Mouse (Mus musculus): ENCODE data around the gene Best2.

The Best2 gene

DNA sequence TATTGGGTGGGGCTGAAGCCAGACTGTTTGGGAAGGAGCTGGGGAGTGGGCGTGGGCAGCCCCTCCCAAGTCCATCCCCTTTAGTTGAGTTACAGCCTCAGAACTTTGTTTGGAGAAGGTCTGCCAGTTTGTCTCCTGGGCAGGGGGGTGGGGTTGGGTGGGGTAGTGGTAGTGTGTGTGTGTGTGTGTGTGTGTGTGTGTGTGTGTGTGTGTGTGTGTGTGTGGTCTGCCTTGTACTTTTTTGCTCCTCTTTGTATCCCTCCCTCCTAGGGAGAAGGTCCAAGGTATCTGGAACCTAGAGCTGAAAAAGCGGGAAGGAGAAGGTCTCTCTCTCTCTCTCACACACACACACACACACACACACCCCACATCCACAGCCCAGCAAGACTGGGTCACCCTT lies at the start of gene Best2:
Best2 (minus strand) TSS at position 101 of the 400 bp plus-strand sequence.
- no peak for DNase-seq (ENCODE audit: low read depth, low spot score)

DNA sequence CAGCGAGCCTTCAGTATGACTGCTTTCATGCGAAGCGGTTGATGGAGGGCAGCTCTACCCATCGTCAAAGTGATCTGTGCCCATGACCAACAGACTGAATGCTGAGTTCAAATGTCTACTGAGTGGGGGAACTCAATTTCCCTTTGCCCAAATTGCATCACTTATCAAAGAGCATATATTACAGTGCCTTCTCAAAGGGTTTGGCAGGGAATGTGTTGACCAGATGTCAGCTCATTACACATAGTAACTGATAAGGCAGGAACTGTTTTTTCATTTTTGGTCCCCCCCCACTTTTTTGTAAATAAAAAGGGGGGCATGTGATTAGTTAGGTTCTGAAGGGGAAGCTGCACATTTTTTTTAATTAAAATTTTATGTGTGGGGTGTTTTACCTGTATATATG lies 48.3 kb upstream of the Best2 start:
- DNase-seq (ENCODE audit: low read depth, low spot score), result no peak

DNA sequence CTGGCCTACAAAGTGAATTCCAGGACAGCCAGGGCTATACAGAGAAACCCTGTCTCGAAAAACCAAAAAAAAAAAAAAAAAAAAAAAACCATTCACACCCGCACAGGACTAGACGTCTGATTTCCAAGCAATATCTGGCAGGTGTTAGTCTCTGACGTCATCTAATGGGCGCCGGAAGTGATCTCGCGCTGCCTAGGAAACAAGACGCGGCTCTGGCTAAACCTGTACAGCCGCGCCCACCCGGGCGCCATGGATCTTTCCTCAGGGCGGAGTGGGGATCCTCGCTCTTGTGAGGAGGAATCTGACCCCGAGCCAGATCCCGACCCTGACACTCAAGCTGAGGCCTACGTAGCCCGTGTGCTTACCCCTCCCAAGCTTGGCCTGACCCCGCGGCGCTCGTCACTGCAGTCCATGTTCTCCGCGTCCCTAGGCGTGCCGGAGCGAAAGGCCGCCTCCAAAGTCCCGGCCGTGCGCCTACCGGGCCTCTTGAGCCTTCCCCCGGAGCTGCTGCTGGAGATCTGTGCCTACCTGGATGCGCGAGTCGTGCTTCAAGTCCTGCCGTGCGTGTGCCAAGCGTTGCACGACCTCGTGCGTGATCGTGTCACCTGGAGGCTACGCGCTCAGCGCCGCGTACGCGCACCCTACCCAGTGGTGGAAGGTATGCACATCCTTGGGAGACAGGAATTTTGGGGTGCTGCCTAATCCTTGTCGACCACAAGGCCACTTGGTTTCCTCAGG lies 45.7 kb upstream of the Best2 start, which contains the start of gene Fbxw9:
Fbxw9 (plus strand) TSS at position 177 of the 738 bp plus-strand sequence.
- peak; percentile 94 for DNase-seq (ENCODE audit: low read depth, low spot score)

DNA sequence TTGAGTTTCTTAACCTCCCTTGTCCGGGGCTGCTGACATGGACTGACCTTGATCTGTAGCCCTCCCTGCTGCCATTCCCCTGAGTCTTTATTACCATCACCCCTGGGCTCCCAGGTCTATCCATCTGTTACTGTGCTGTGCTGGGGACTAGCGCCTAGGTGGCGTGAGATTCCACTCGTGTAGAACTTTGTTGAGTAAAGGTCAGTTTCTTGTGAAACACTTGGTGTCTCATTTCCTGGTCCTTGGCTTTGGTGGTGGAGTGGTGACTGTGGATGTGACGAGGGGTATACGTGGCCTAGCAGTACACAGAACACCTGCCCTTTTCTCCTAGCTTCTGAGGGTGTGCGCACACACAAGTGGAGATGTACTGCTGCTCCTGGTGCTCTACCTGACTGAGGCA lies 43.0 kb upstream of the Best2 start:
- no peak for DNase-seq (ENCODE audit: low read depth, low spot score)

DNA sequence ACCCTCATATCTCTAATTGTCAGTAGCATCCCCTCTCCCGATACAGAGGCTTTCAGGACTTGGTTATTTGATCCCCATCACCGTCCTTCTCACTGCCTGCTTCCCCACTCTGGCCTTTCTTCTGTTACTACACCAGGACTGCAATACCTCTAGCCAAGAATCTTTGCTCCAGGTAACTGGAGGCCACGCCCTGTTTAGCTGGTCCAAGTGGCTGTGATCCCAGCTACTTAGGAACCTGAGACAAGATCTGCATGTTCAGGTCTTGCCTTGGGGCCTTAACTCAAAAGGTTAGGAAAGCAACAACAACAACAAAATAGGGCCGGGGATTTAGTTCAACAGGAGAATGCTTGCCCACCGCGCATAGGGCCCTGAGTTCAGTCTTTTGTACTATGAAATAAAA lies 29.3 kb upstream of the Best2 start:
- DNase-seq (ENCODE audit: low read depth, low spot score), result no peak

DNA sequence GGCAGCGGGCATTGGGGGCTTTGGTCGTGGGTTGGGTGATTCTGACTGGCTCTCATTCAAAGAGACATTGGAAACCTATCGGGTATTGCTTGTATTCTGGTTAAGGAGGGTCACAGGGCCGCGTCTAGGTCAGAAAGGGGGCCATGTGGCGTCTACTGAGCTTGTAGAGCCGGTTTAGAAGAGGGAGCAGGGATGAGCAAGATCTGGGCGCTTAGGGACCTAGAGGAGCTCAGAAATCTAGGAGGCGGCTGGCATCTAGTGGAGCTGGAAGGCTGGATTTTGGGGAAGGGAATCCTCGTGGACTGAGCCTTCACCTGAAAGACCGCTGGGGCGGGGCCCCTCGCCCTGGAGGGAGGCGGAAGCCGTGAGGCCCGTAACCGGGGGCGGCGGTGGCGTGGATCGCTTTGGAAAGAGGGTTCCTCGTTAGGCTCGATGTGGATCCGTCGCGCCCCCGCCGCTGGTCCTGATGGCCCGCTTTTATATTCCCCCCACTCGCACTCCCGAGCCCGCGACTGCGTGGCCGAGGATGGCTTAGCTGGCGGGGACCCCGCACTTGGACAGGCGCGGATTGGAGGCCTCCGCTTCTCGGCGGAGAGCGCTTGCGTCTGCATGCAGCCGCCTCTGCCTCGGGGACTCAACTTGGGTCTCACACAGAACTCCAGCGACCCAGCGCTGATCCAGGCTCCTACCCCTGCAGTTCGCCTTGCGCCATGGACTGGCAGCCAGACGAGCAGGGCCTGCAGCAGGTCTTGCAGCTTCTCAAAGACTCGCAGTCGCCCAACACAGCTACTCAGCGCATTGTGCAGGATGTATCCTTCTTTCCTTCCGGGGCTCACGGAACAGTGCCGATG lies 23.6 kb upstream of the Best2 start:
- DNase-seq (ENCODE audit: low read depth, low spot score), result peak; percentile 18

DNA sequence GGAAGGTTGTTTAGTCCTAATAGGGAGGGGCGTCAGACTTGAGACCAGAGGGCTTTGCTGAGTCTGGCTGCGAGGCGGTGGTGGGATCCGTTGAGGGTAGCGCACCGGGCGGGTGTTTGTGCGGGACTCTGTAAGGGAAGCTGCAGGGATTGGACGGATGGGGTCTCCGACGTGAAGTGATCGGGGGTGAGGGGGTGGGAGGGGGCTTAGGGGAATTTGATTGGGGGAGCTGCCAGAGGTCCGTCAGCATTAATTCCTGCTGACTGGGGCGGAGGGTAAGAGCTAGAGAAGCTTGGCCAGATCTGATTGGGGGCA lies 23.0 kb upstream of the Best2 start:
- peak; percentile 61 for DNase-seq (ENCODE audit: low read depth, low spot score)

DNA sequence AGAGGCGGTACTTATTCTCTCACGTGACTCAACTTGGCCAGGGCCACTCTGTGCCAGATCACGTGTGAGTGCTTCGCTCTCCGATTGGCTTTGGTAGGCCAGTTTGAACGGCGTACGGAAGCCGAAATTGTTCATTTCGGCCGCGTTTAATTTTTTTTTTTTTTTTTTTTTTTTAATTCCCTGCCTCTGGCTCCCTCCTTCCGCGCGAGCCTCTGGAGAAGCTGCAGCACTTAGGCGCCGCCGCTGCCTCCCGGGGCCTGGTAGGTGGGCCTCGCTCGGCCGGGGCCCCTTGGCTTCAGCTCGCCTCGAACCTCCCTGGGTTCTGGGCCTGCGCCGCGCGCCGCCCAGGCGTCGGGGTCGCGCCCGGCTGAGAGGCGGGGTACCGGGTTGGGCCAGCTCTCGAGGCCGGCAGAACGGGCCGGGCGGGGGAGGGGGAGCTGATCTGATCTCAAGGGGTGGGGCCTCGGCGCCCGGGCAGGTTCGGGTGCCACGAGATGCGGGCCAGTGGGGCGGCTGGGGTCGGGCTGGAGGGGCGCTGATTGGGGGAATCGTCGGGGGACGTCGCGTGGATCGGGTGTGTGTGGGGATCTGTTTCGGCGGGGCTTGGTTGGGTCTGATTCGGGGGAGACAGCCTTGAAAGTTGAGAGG lies 22.5 kb upstream of the Best2 start, which contains the start of gene Tnpo2:
Tnpo2 (plus strand) TSS at position 198 of the 648 bp plus-strand sequence.
- DNase-seq (ENCODE audit: low read depth, low spot score), result peak; percentile 97

DNA sequence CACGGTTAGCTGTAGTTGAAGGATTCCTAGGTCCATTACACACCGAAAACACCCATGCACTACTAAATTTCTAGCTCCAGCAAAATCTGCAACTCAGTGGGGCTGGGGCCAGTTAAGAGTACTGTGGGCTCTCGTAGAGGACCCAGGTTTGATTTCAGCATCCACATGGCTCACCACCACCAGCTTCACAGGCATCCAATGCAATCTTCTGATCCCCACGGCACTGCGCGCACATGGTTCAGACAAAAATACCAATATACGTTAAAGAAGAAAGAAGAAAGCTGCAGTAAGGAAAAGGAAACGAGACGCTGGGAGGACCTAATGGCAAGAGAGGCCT lies 22.0 kb upstream of the Best2 start:
- DNase-seq (ENCODE audit: low read depth, low spot score), result no peak

DNA sequence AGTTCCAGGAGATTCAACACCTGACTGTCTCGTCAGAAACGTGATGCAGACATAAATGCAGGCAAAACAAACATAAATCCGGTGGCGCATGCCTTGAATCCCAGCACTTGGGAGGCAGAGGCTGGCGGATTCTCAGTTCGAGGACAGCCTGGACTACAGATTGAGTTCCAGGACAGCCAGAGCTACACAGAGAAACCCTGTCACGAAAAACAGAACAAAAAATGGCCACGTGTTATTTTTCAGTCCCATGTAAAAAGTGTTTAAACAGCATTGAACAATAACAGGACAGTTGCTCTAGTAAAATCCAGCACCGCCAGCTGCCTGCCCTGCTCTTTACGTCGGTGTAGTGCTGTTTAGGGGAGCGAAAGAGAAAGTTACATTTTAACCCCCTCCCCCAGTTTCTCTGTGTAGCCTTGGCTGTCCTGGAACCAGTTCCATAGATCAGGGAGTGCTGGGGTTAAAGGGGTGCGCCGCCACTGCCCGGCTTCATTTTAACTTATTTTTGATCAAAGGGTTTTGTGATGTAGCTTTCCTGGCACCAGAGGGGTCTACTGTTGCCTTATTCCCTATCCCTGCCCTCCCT lies 21.5 kb upstream of the Best2 start:
- no peak for DNase-seq (ENCODE audit: low read depth, low spot score)

DNA sequence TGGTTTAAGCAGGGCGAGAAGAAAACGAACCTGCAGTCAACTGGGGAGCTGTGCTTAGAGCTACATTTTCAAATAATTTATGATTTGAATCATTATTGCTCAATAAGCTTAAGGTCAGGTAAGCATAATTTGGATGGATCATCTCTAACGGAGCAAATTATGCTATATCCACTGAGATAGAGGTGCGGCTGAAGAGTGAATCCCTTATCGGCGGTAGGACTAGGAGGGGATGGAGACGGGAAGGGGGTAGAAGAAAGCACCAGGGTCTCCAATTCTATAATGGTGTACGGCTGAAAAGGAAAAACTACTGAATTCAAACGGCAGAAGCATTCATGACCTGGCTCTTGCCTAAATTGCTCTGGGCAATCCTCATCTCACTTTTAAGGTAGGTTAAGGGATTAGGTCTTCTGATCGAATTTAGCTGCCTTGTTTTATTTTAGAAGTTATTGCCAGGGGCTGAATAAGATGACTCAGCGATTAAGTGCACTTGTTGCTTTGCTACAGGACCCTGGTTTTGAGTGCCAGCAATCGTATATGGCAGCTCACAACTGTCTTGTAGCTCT lies 20.9 kb upstream of the Best2 start:
- peak; percentile 26 for DNase-seq (ENCODE audit: low read depth, low spot score)

DNA sequence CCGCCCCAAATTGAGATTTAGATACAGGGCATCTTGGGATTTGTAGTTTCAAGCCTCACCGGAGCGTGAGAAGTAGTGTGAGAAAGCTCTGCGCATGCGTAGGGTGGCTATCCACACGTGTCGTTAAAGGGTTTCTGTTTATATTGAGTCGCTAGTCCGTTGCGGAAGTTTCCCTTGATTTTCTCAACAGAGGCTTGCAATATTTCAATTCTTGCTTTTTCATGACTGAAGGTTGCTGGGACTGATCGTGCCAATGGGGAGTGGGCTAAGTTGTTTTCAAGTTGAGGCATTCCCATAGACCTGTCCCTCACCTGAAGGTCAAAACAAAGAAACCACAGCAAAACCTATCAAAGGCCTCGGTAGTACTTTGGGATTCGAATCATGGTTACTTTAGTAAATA lies 20.4 kb upstream of the Best2 start:
- DNase-seq (ENCODE audit: low read depth, low spot score), result peak; percentile 84

DNA sequence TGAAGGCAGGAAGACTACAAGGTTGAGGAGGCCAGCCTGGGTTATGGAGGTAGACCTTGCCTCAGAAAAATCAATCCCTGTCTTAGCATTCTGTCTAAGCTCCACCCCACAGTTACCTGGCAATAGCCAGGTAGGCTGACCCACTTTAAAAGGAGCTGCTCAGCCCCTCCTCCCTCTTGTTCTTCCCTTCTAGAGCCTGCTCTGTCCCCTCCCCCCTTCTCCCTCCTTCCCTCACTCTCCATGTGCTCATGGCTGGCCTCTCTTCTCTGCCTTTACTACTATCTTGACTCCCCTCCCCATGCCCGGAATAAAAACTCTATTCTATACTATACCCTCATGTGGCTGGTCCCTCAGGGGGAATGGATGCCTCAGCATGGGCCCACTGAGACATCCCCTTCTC lies 19.5 kb upstream of the Best2 start:
- no peak for DNase-seq (ENCODE audit: low read depth, low spot score)

DNA sequence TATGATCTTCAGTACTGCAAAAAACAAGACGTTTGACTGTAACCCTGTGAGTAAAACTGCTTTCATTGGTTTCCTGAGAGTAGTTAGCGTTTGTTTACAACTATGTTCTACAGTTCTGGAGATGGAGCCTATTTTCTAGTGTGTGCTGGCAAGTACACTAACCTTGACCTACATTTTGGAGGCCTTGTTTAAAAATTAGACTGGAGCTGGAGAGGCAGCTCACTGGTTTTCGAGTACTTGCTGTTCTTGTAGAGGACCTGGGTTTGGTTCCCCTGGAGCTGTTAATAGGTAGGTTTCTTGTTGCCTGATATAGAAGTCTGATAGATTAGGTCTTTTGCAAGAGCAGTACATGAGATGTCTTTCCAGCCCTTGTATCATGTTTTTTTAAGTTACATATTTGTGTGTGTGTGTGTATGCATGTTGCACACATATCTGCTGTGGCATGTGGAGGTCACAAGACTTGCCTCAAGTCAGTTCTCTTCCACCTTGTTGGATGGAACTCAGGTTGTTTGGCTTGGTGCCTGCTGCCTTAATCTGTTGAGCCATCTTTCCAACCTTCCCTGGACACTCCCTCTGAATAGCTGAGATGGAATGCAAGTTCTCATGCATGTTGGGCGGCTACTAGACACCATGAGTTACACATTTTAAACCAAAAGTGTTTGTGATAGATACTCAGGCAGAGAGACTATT lies 18.4 kb upstream of the Best2 start:
- no peak for DNase-seq (ENCODE audit: low read depth, low spot score)

DNA sequence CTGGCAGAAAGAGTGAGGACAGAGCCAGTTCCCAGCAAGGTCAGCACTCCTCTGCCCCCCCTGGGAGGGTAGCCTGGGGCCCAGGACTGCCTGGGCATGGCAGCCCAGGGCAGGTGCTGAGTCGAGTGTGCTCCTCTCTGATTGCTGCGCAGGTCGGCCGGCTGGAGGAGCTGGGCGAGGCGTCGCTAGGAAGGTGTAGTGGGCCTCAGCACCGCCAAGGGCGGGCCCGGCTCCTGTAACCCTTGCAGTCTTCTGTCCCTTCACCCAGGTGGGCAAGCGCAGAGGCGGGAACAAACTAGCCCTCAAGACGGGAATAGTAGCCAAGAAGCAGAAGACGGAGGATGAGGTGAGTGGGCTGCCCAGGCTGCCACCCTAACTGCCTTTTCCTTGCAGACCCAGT lies 14.9 kb upstream of the Best2 start:
- no peak for DNase-seq (ENCODE audit: low read depth, low spot score)

DNA sequence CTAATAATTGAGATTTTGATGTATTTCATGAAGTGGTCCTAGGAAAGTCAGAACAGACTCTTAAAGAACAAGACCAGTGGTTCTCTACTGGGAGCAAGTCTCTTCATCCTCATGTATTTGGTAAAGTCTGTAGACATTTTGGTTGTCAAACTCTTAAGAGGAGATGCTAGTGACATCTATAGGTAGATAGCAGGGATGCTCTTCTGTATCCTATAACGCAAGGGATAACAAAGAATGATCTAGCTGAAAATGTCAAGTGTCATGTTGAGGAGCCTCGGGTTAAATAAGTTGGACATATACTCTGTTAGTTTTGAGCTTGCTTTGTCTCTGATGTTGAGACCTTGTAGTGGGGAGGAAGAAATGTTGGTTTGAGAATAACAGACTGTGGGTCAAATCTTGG lies 13.6 kb upstream of the Best2 start:
- DNase-seq (ENCODE audit: low read depth, low spot score), result no peak

DNA sequence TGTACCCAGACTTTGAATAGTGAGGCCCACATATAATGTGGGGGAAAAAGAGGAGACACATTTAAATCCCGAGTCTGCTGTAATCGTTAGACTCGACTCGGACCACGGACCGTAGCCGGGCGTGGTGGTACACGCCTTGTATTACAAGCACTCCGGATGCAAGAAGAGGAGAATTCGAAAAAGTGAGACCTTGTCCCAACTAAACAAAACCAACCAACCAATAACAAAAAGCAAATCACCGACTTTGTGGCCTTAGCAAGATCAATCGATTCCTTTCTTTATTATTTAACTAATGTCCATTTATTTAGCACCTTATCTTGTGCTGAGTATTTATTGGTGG lies 13.2 kb upstream of the Best2 start:
- peak; percentile 20 for DNase-seq (ENCODE audit: low read depth, low spot score)

DNA sequence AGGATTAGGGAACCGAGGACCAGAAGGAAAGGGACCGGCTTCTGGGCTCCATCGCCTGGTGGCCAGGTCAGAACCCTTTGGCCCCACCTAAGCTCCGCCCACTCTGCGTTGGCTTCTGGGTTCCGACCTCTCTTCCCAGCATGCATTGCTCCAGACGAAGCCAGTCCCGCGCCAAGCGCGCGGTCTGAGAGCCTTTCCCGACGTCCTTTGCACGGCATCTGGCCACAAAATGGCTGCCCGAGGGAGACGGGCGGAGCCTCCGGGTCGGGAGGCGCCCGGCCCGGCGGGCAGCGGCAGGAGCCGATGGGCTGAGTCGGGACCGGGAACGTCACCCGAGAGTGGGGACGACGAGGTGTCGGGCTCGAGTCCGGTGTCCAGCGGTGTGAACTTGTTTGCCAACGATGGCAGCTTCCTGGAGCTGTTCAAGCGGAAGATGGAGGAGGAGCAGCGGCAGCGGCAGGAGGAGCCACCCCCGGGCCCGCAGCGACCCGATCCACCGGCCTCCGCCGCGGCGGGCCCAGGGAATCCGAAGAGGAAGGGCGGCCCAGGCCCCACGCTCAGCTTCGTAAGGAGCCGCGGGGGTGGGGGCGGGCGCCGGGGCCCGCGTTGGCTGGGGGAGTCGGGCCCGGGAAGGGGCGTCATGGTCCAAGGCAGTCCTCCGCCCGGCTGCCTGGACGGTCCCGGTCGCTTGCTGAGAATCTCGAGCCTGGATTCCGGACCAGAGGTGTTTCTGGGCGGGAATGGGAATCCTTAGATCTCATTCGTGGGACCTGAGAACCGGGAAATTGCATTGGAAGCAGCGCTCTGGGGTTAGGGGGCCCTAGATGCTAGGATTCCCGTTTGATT lies 12.6 kb upstream of the Best2 start, which contains the start of gene Trir:
Trir (plus strand) TSS at position 154 of the 846 bp plus-strand sequence.
- DNase-seq (ENCODE audit: low read depth, low spot score), result peak; percentile 97

DNA sequence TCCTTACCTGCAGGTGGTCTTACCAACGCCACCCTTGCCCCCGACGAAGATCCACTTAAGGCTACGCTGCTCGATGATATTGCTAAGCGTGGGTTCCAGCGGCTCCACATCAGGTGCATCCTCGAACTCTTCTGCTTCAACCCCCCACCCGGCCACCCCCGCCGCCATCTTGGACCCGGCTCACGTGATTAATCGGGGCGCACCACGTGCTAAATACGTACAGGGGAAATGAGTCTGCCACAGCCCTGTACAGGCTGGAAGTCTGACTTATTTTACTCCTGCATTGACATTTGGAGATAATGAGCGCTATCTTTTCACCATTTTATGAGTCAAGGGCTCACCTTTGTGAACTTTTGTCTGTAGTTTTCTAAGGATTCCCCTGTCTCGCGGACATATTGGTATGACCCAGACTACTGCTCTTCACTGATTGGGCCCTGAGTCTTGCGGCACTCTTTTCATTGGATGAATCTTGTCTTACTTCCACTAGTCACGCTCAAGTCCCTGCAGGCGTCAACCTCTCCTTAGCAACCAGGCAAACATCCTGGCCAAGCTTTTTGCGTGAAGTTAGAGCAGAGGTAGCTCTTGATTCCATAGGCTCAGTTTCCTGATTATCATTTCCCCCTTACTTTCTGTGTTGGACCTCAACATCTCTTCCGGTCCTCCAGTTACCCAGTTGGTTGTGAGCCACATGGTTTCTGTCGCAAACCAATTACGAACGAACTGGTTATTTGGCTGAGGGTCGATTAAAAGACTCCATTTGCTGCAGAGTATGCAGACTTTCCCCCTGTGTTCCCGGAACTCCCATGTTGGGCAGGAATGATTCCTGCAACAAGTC lies 11.0 kb upstream of the Best2 start, which contains the start of gene Asna1:
Asna1 (minus strand) TSS at position 184 of the 835 bp plus-strand sequence.
- peak; percentile 96 for DNase-seq (ENCODE audit: low read depth, low spot score)

All from forelimb bud, embryonic 11.5 days (tissue).